Mouse (Mus musculus) liver, embryonic 15.5 days (tissue): ENCODE data around the gene Tab1. TPM values are rescaled to one million over a fixed set of nuclear protein-coding genes. Genes with fewer than 3 reads are reported as not detected.

Source experiments
- ATAC-seq: fragments of 200-750 bp; cut with Nextera tagmentation; 2 replicates; pipeline ENCODE4 v1.8.0; 2017; ENCODE audit warnings: moderate number of reproducible peaks, mild to moderate bottlenecking, moderate library complexity; ENCODE audit not compliant: insufficient read depth
- H3K27ac ChIP-seq: fragments of 300-500 bp; sonication (generic); replicated peaks from 2 replicates; pipeline ENCODE4 v1.5.1; 2015; ENCODE audit warnings: mild to moderate bottlenecking, inconsistent platforms
- H3K27me3 ChIP-seq: fragments of 300-500 bp; sonication (generic); 2 replicates; pipeline ENCODE4 v1.6.1; 2015; ENCODE audit warnings: mild to moderate bottlenecking, inconsistent platforms
- H3K36me3 ChIP-seq: fragments of 300-500 bp; sonication (generic); replicated peaks from 2 replicates; pipeline ENCODE4 v1.6.1; 2015; ENCODE audit warnings: moderate library complexity, mild to moderate bottlenecking, inconsistent platforms
- H3K4me1 ChIP-seq: fragments of 300-500 bp; sonication (generic); replicated peaks from 2 replicates; pipeline ENCODE4 v1.6.1; 2015; ENCODE audit warnings: inconsistent platforms
- H3K4me2 ChIP-seq: fragments of 300-500 bp; sonication (generic); 2 replicates; pipeline ENCODE4 v1.6.1; 2015; ENCODE audit warnings: moderate library complexity, mild to moderate bottlenecking, inconsistent platforms
- H3K4me3 ChIP-seq: fragments of 300-500 bp; sonication (generic); replicated peaks from 2 replicates; pipeline ENCODE4 v1.5.1; 2015; ENCODE audit warnings: mild to moderate bottlenecking, inconsistent platforms
- H3K9ac ChIP-seq: fragments of 300-500 bp; sonication (generic); 2 replicates; pipeline ENCODE4 v1.6.1; 2015; ENCODE audit warnings: moderate library complexity, mild to moderate bottlenecking, inconsistent platforms
- H3K9me3 ChIP-seq: fragments of 300-500 bp; sonication (generic); replicated peaks from 2 replicates; pipeline ENCODE4 v1.6.1; 2016; ENCODE audit warnings: inconsistent platforms
- WGBS: fragments of 180-500 bp; shearing (Covaris S2); methylation state at CpG from one replicate; pipeline ENCODE4 v1.1.7; 2015; ENCODE audit warnings: mixed read lengths; ENCODE audit not compliant: insufficient replicate concordance; 5-methylcytosine and 5-hydroxymethylcytosine counted together
- polyA plus RNA-seq: library from polyadenylated mRNA; unstranded; fragments of >200 nt; fragmentation: Nextera tagmentation; extraction: Ambion mirVana; gene quantifications from 2 replicates; pipeline ENCODE4 v1.2.1, GENCODE M21; 2015

The Tab1 gene
- polyA plus RNA-seq, 1 experiment from 2014 or later = 11.0 TPM

- no peak overlapping the region for H3K4me2 ChIP-seq
- 54% methylated on average over 6 of the region's 6 CpGs for WGBS
- H3K9ac ChIP-seq = no peak overlapping the region
- H3K27ac ChIP-seq = no peak overlapping the region
- peaks cover 23% of the 10 kb centered on the region for H3K4me1 ChIP-seq
- H3K9me3 ChIP-seq = no peaks in the 10 kb centered on the region
- H3K27me3 ChIP-seq = peaks cover 88% of the 10 kb centered on the region
- no peaks in the 10 kb centered on the region for H3K36me3 ChIP-seq
- no peak for ATAC-seq
- no peak overlapping the region for H3K4me3 ChIP-seq
Observed at GRCm38 (mm10) chr15:80175756-80176155, 42.8 kb downstream of the Tab1 start.

GRCm38 (mm10) chr15:80181561-80181960 is 48.6 kb downstream of the Tab1 start:
- Histone ChIP-seq H3K4me1 (peaks cover 38% of the 10 kb centered on the region), H3K27ac (peak overlapping the region; percentile 58; the same call in 1 of the 2 replicates), H3K9ac (no peak overlapping the region), H3K27me3 (peaks cover 35% of the 10 kb centered on the region), H3K4me3 (no peak overlapping the region), H3K36me3 (no peaks in the 10 kb centered on the region), H3K4me2 (no peak overlapping the region), H3K9me3 (no peaks in the 10 kb centered on the region)
- WGBS = 72% methylated on average over 7 of the region's 7 CpGs
- ATAC-seq = no peak

GRCm38 (mm10) chr15:80182072-80182700 is 49.3 kb downstream of the Tab1 start:
- Histone ChIP-seq H3K9me3 (no peaks in the 10 kb centered on the region), H3K4me3 (no peak overlapping the region), H3K36me3 (no peaks in the 10 kb centered on the region), H3K9ac (no peak overlapping the region), H3K4me2 (no peak overlapping the region), H3K27ac (peak overlapping the region; percentile 58), H3K4me1 (peaks cover 41% of the 10 kb centered on the region), H3K27me3 (peaks cover 29% of the 10 kb centered on the region)
- 48% methylated on average over 4 of the region's 4 CpGs for WGBS
- ATAC-seq = peak; percentile 85

GRCm38 (mm10) chr15:80188927-80189326 is 56.0 kb downstream of the Tab1 start:
- Histone ChIP-seq H3K36me3 (no peaks in the 10 kb centered on the region), H3K4me1 (peaks cover 19% of the 10 kb centered on the region), H3K4me2 (no peak overlapping the region), H3K9me3 (no peaks in the 10 kb centered on the region), H3K27me3 (peaks cover 15% of the 10 kb centered on the region), H3K9ac (no peak overlapping the region), H3K4me3 (no peak overlapping the region), H3K27ac (no peak overlapping the region)
- WGBS = 63% methylated on average over 5 of the region's 5 CpGs
- no peak for ATAC-seq

- no peaks in the 10 kb centered on the region for H3K9me3 ChIP-seq
- peaks cover 19% of the 10 kb centered on the region for H3K4me1 ChIP-seq
- ATAC-seq = no peak
- H3K36me3 ChIP-seq = no peaks in the 10 kb centered on the region
- no peak overlapping the region for H3K4me3 ChIP-seq
- H3K27me3 ChIP-seq = peaks cover 17% of the 10 kb centered on the region
- no peak overlapping the region for H3K27ac ChIP-seq
- 64% methylated on average over 4 of the region's 4 CpGs for WGBS
- H3K9ac ChIP-seq = no peak overlapping the region
- H3K4me2 ChIP-seq = no peak overlapping the region
Observed at GRCm38 (mm10) chr15:80190075-80190474, 57.1 kb downstream of the Tab1 start.

GRCm38 (mm10) chr15:80191585-80192245 is 58.8 kb downstream of the Tab1 start:
- 39% methylated on average over 8 of the region's 8 CpGs for WGBS
- H3K9ac ChIP-seq = no peak overlapping the region
- peaks cover 16% of the 10 kb centered on the region for H3K27me3 ChIP-seq
- no peak for ATAC-seq
- H3K36me3 ChIP-seq = no peaks in the 10 kb centered on the region
- H3K27ac ChIP-seq = no peak overlapping the region; the same call in 1 of the 2 replicates
- no peaks in the 10 kb centered on the region for H3K9me3 ChIP-seq
- no peak overlapping the region for H3K4me2 ChIP-seq
- H3K4me1 ChIP-seq = peaks cover 18% of the 10 kb centered on the region
- H3K4me3 ChIP-seq = no peak overlapping the region

GRCm38 (mm10) chr15:80192246-80192585 is 59.3 kb downstream of the Tab1 start:
- WGBS = 57% methylated on average over 6 of the region's 6 CpGs
- H3K4me1 ChIP-seq = peaks cover 16% of the 10 kb centered on the region
- H3K4me3 ChIP-seq = no peak overlapping the region
- H3K27ac ChIP-seq = no peak overlapping the region
- H3K4me2 ChIP-seq = no peak overlapping the region
- peaks cover 16% of the 10 kb centered on the region for H3K27me3 ChIP-seq
- H3K9ac ChIP-seq = no peak overlapping the region
- no peak for ATAC-seq
- no peaks in the 10 kb centered on the region for H3K9me3 ChIP-seq
- H3K36me3 ChIP-seq = no peaks in the 10 kb centered on the region

- Histone ChIP-seq H3K36me3 (no peaks in the 10 kb centered on the region), H3K9ac (no peak overlapping the region), H3K9me3 (no peaks in the 10 kb centered on the region), H3K27ac (no peak overlapping the region), H3K4me3 (no peak overlapping the region), H3K4me2 (no peak overlapping the region), H3K27me3 (peaks cover 16% of the 10 kb centered on the region), H3K4me1 (peaks cover 16% of the 10 kb centered on the region)
- WGBS = 41% methylated on average over 7 of the region's 7 CpGs
- ATAC-seq = no peak
Observed at GRCm38 (mm10) chr15:80192847-80193246, 59.9 kb downstream of the Tab1 start.

GRCm38 (mm10) chr15:80199556-80199955 is 66.6 kb downstream of the Tab1 start:
- Histone ChIP-seq H3K4me2 (no peak overlapping the region), H3K27me3 (peaks cover 8% of the 10 kb centered on the region; the same call in 1 of the 2 replicates), H3K36me3 (no peaks in the 10 kb centered on the region), H3K4me1 (no peaks in the 10 kb centered on the region), H3K4me3 (no peak overlapping the region), H3K27ac (no peak overlapping the region), H3K9me3 (no peaks in the 10 kb centered on the region), H3K9ac (no peak overlapping the region)
- no peak for ATAC-seq
- WGBS = 68% methylated on average over 2 of the region's 2 CpGs

- no peaks in the 10 kb centered on the region for H3K36me3 ChIP-seq
- no peak overlapping the region for H3K27ac ChIP-seq
- no peak overlapping the region for H3K4me2 ChIP-seq
- H3K27me3 ChIP-seq = peaks cover 7% of the 10 kb centered on the region
- no peak for ATAC-seq
- no peaks in the 10 kb centered on the region for H3K4me1 ChIP-seq
- H3K4me3 ChIP-seq = no peak overlapping the region
- H3K9ac ChIP-seq = no peak overlapping the region
- WGBS = 51% methylated on average over 6 of the region's 6 CpGs
- H3K9me3 ChIP-seq = no peaks in the 10 kb centered on the region
Observed at GRCm38 (mm10) chr15:80202111-80202775, 69.3 kb downstream of the Tab1 start.

GRCm38 (mm10) chr15:80203406-80203805 is 70.5 kb downstream of the Tab1 start:
- Histone ChIP-seq H3K9me3 (no peaks in the 10 kb centered on the region), H3K4me3 (no peak overlapping the region), H3K4me2 (no peak overlapping the region), H3K9ac (no peak overlapping the region), H3K36me3 (no peaks in the 10 kb centered on the region), H3K27ac (no peak overlapping the region), H3K4me1 (no peaks in the 10 kb centered on the region), H3K27me3 (peaks cover 11% of the 10 kb centered on the region)
- WGBS = 16% methylated on average over 4 of the region's 4 CpGs
- ATAC-seq = no peak
